Mouse (Mus musculus) right cerebral cortex, postnatal 4 days (tissue): ENCODE measurements around the gene Olfr1555-ps1.
"Not testable (repeated sequence)": the region's sequence is repeated elsewhere in the genome, so short reads cannot be mapped to it uniquely, and the experiment has no call there.

Source experiments
- DNase-seq: peaks from one replicate; pipeline ENCODE4 v3.0.0-alpha.2; 2022

Olfr1555-ps1 gene

DNA sequence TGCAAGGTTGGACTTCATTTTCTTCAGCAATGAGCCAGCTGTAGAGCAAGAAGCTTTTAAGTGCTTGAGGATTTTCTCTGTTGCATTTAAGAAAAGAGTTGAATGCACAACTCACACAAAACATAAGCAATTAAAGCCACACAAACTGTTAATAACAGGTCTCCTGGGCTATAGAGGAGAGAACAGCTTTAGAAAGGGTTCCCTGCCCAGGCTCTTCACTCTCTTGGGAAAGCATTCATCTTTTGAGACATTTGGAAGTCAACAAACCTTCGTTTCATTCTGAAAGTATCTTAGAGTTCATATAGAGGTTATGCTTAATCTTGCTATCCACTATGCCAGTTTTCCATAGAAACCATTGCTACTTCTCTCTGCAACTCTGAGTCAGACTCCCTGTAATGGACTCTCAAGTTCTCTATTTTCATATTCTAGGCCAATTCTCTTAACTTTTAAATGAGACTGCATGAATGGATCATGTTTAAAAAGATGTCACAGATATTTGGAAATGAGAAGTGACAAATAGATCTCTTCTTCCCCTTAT, at the start of gene Olfr1555-ps1:
TSS of gene Olfr1555-ps1 (minus strand) at position 51 of the 538 bp plus-strand sequence.
- DNase-seq = not testable (repeated sequence)

- no peak for DNase-seq
Measured at GRCm38 (mm10) chr19:12200334-12200733, 30.4 kb upstream of the Olfr1555-ps1 start, which contains the start of gene Olfr1431. Gene Olfr1431 (plus strand): TSS chr19:12200634.

DNA sequence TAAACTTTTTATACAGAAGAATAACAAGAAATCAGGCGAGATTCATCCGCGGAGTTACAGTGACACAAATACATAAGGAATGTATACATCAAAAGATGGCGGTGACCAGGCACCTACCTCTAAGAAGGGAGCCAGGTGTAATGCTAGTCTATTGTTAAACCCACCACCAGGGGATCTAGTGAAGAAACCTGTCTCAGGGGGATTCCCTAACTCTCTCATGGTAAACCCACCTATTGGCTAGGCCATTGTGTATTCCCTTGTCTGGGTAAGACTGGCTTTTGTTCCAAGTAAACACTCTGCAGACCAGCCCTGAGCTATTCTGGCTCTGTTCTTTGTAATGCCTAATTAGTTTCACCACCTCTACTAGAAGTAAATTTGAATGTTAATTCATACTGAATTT, 29.2 kb upstream of the Olfr1555-ps1 start:
- not testable (repeated sequence) for DNase-seq

DNA sequence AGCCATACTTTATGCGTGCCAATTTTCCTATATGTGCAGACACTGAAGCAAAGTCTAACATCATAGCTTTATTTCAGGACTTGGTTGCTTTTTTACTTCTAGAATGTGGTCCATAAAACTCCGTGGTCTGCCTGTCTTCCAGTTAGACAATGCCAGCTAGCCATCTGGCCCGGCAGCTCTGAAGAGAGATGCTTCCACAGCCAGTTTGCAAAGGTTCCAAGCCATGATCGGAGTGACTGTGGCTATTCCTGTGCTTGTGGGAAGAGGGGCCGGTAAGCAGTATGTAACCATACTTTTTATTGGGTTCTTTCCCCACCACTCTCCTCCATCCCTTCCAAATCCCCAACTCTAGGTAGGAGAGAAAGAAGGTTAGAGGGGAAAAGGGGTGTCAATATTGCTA, 5.5 kb upstream of the Olfr1555-ps1 start:
- DNase-seq = not testable (repeated sequence)

- DNase-seq = peak; percentile 35
Measured at GRCm38 (mm10) chr19:12145452-12145851, 24.5 kb downstream of the Olfr1555-ps1 start.

DNA sequence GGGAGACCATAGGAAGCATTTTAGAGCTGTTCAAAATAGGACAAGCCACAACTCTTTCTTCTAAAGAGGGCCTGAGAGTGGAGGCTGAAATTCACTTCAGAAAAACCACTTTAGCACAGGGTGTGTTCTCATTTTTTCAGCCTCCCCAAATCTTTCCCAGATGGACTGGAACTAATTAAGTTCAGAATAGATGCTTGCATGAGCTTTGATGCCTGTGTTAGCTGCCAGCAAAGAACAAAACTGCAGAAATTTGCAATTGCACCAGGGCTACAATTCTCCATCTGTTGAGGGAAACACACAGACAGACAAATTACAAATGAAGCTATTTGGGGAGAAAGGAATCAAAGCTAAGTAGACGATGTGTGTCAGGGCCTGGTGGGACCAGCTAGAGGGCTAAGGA, 26.6 kb downstream of the Olfr1555-ps1 start:
- no peak for DNase-seq

GRCm38 (mm10) chr19:12134289-12134688, 35.6 kb downstream of the Olfr1555-ps1 start:
- DNase-seq = no peak

GRCm38 (mm10) chr19:12123103-12123502, 46.8 kb downstream of the Olfr1555-ps1 start, which contains the start of gene Olfr76:
Gene Olfr76 (minus strand): TSS chr19:12123203.
- no peak for DNase-seq

- no peak for DNase-seq
Measured at GRCm38 (mm10) chr19:12116464-12116863, 53.4 kb downstream of the Olfr1555-ps1 start.

GRCm38 (mm10) chr19:12115797-12116196, 54.1 kb downstream of the Olfr1555-ps1 start, which contains the start of gene Olfr1428:
Gene Olfr1428 (minus strand): TSS chr19:12115897.
- no peak for DNase-seq
